Mouse (Mus musculus): ENCODE data around the gene Rpl9-ps1.

- TF ChIP-seq POLR2A (IDR thresholded peaks at IDR 0.05; ENCODE audit: borderline replicate concordance, low read depth, low read length): no peak
- no peak for TF ChIP-seq CTCF (IDR thresholded peaks at IDR 0.05; ENCODE audit: low read depth, low read length)
Measured at GRCm38 (mm10) chr11:83658797-83659196, 13.4 kb upstream of the Rpl9-ps1 start.
